Mouse (Mus musculus): ENCODE results near the gene Zfp78. TPM values are rescaled to one million over a fixed set of nuclear protein-coding genes. Genes with fewer than 3 reads are reported as not detected.
"Not testable (repeated sequence)": the region's sequence is repeated elsewhere in the genome, so short reads cannot be mapped to it uniquely, and the experiment has no call there.

Zfp78 gene
- 6.7 and 11.2 TPM in 2 replicates for total RNA-seq (2017)

GRCm38 (mm10) chr7:6363047-6363488 lies at the start of gene Zfp78:
TSS of gene Zfp78 (plus strand) at chr7:6363280.
- peak; percentile 77 to 82 for ATAC-seq (replicated peaks in 1 of 2; ENCODE audit: insufficient read depth in 1 of 2, low FRiP score in 2 of 2, low TSS enrichment in 1 of 2, low read depth in 1 of 2, poor library complexity in 2 of 2, severe bottlenecking in 2 of 2)

GRCm38 (mm10) chr7:6330458-6331232 lies 32.4 kb upstream of the Zfp78 start:
- ATAC-seq (replicated peaks in 1 of 2; ENCODE audit: insufficient read depth in 1 of 2, low FRiP score in 2 of 2, low TSS enrichment in 1 of 2, low read depth in 1 of 2, poor library complexity in 2 of 2, severe bottlenecking in 2 of 2), result peak in 1 of 2 experiments; percentile 51; a peak in 3 of 4 replicates

GRCm38 (mm10) chr7:6331233-6331956 lies 31.7 kb upstream of the Zfp78 start, which contains the start of gene Zfp583:
TSS of gene Zfp583 (minus strand) at chr7:6331285.
- ATAC-seq (replicated peaks in 1 of 2; ENCODE audit: insufficient read depth in 1 of 2, low FRiP score in 2 of 2, low TSS enrichment in 1 of 2, low read depth in 1 of 2, poor library complexity in 2 of 2, severe bottlenecking in 2 of 2), result peak; percentile 91 to 94

GRCm38 (mm10) chr7:6339865-6340264 lies 23.2 kb upstream of the Zfp78 start:
- ATAC-seq (replicated peaks in 1 of 2; ENCODE audit: insufficient read depth in 1 of 2, low FRiP score in 2 of 2, low TSS enrichment in 1 of 2, low read depth in 1 of 2, poor library complexity in 2 of 2, severe bottlenecking in 2 of 2), result no peak

- peak; percentile 91 to 93 for ATAC-seq (replicated peaks in 1 of 2; ENCODE audit: insufficient read depth in 1 of 2, low FRiP score in 2 of 2, low TSS enrichment in 1 of 2, low read depth in 1 of 2, poor library complexity in 2 of 2, severe bottlenecking in 2 of 2)
These were observed 19.5 kb upstream of the Zfp78 start, which contains the start of gene Gm3854 for GRCm38 (mm10) chr7:6343501-6344071. TSS of gene Gm3854 (plus strand) at chr7:6343759.

DNA sequence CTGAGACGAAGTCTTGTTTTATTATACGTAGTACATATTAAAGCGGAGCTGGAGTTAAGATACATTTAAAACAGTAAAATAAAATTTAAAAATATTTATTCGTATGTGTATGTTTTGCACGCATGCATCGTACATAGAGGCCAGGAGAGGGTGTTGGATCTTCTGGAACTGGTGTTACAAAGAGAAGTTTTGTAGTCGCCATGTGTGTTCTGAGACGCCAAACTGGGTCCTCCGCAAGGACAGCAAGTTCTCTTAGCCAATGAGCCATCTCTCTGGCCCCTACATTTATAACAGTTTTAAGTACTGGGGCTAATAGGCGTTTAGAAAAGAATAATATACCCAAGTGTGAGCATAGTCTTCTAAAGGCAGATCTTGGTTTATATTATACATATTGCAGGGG lies 19.0 kb upstream of the Zfp78 start:
- no peak for ATAC-seq (replicated peaks in 1 of 2; ENCODE audit: insufficient read depth in 1 of 2, low FRiP score in 2 of 2, low TSS enrichment in 1 of 2, low read depth in 1 of 2, poor library complexity in 2 of 2, severe bottlenecking in 2 of 2)

DNA sequence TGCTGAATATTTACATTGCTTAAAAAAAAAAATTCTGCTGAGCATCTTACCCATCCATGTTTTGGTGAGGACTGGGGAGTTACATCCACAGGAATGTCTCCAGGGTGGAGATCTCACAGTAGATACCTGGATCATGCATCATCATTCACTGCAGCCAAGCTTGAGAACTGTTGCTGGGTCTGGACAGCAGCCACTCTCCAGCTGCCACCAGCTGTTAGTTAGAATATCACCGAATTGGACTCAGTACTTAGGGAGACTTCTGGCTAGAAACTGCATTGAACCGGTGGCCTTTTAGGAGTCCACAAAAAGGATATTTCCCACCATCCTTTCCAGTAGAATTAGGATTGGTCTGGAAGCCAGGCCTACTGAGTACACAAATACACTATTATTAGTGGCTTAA lies 5.0 kb upstream of the Zfp78 start:
- no peak for ATAC-seq (replicated peaks in 1 of 2; ENCODE audit: insufficient read depth in 1 of 2, low FRiP score in 2 of 2, low TSS enrichment in 1 of 2, low read depth in 1 of 2, poor library complexity in 2 of 2, severe bottlenecking in 2 of 2)

- no peak for ATAC-seq (replicated peaks in 1 of 2; ENCODE audit: insufficient read depth in 1 of 2, low FRiP score in 2 of 2, low TSS enrichment in 1 of 2, low read depth in 1 of 2, poor library complexity in 2 of 2, severe bottlenecking in 2 of 2)
These were observed 4.0 kb upstream of the Zfp78 start for GRCm38 (mm10) chr7:6358937-6359590.

DNA sequence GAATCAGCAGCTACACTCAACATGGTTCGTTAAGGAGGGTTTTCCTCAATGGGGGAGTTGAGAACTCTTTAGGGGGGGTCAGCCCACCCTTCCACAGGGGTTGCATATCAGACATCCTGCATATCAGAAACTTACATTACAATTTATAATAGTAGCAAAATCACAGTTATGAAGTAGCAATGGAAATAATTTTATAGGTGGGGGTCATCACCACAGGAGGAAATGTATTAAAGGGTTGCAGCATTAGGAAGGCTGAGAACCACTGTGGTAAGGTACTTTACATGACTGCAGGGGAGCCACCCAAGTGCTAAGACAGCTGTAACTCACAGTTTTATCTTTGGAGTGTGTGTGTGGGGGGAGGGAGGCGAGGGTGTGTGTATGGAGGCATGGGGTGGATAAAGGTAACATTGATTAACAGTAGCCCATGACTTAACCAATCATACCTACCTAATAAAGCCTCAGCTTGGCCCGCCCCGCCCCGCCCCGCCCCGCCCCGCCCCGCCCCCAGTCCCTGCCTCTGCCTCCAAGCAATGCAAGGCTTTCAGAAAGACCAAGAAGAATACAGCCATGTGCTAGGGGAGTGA lies 2.5 kb upstream of the Zfp78 start:
- ATAC-seq (replicated peaks in 1 of 2; ENCODE audit: insufficient read depth in 1 of 2, low FRiP score in 2 of 2, low TSS enrichment in 1 of 2, low read depth in 1 of 2, poor library complexity in 2 of 2, severe bottlenecking in 2 of 2), result no peak

GRCm38 (mm10) chr7:6361756-6362155 lies 1.3 kb upstream of the Zfp78 start:
- no peak for ATAC-seq (replicated peaks in 1 of 2; ENCODE audit: insufficient read depth in 1 of 2, low FRiP score in 2 of 2, low TSS enrichment in 1 of 2, low read depth in 1 of 2, poor library complexity in 2 of 2, severe bottlenecking in 2 of 2)

- peak; percentile 84 to 87 for ATAC-seq (replicated peaks in 1 of 2; ENCODE audit: insufficient read depth in 1 of 2, low FRiP score in 2 of 2, low TSS enrichment in 1 of 2, low read depth in 1 of 2, poor library complexity in 2 of 2, severe bottlenecking in 2 of 2)
These were observed 623 bp upstream of the Zfp78 start for GRCm38 (mm10) chr7:6362268-6363046.

DNA sequence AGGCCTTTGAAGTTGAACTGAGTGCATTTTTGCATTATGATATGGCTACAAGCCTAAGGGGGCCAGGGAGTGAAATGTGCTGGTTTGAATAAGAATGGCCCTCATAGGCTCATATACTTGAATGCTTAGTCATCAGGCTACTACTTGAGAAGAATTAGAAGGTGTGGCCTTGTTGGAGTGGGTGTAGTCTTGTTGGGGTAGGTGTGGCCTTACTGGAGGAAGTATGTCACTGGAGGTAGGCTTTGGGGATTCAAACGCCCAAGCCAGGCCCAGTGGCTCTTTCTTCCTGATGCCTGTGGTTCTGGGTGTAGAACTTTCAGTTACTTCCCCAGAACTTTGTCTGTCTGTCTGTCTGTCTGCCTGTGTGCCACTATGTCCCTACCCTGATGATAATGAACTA lies 1.7 kb downstream of the Zfp78 start:
- ATAC-seq (replicated peaks in 1 of 2; ENCODE audit: insufficient read depth in 1 of 2, low FRiP score in 2 of 2, low TSS enrichment in 1 of 2, low read depth in 1 of 2, poor library complexity in 2 of 2, severe bottlenecking in 2 of 2), result no peak

DNA sequence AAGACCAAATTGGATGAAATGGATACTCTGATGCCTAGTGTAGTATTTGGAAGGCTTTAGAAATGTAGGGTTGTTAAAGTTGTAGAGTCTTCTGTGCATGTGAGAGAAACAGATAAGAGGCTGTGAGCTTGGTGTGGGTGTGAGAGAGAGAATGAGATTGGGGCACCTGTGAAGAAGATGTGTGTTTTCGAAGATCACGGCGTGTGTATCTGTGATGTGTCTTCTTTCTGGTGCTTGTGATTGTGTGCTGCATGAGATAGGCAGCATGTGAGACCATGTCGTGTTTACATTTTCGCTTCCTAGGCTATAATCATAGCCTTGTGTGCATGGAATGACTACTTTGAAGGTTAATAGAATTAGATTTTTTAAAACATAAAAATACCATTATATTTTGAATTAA lies 4.1 kb downstream of the Zfp78 start:
- ATAC-seq (replicated peaks in 1 of 2; ENCODE audit: insufficient read depth in 1 of 2, low FRiP score in 2 of 2, low TSS enrichment in 1 of 2, low read depth in 1 of 2, poor library complexity in 2 of 2, severe bottlenecking in 2 of 2), result no peak

GRCm38 (mm10) chr7:6368146-6368545 lies 5.1 kb downstream of the Zfp78 start:
- ATAC-seq (replicated peaks in 1 of 2; ENCODE audit: insufficient read depth in 1 of 2, low FRiP score in 2 of 2, low TSS enrichment in 1 of 2, low read depth in 1 of 2, poor library complexity in 2 of 2, severe bottlenecking in 2 of 2), result not testable (repeated sequence)

DNA sequence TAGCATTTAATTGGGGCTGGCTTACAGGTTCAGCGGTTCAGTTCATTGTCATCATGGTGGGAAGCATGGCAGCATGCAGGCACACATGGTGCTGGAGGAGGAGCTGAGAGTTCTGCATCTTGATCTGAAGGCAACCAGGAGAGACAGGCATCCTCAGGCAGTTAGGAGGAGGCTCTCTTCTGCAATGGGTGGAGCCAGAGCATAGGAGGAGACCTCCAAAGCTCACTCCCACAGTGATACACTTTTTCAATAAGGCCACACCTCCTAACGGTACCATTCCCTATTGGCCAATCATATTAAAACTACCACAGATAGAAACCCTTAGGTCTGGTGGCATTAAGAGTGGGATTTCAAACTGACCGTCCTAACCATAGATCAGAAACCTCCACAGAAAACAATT lies 6.4 kb downstream of the Zfp78 start:
- ATAC-seq (replicated peaks in 1 of 2; ENCODE audit: insufficient read depth in 1 of 2, low FRiP score in 2 of 2, low TSS enrichment in 1 of 2, low read depth in 1 of 2, poor library complexity in 2 of 2, severe bottlenecking in 2 of 2), result no peak

GRCm38 (mm10) chr7:6372993-6373392 lies 9.9 kb downstream of the Zfp78 start:
- no peak for ATAC-seq (replicated peaks in 1 of 2; ENCODE audit: insufficient read depth in 1 of 2, low FRiP score in 2 of 2, low TSS enrichment in 1 of 2, low read depth in 1 of 2, poor library complexity in 2 of 2, severe bottlenecking in 2 of 2)

- ATAC-seq (replicated peaks in 1 of 2; ENCODE audit: insufficient read depth in 1 of 2, low FRiP score in 2 of 2, low TSS enrichment in 1 of 2, low read depth in 1 of 2, poor library complexity in 2 of 2, severe bottlenecking in 2 of 2), result no peak
These were observed 15.4 kb downstream of the Zfp78 start for GRCm38 (mm10) chr7:6378441-6378840.
